Mouse (Mus musculus) c-Kit-positive CD71-positive TER-119-positive erythroid progenitor cells, embryonic 14.5 days (primary cell): Measurements from ENCODE around the gene Cep152.

Source experiments
- DNase-seq: peaks from one replicate; pipeline ENCODE4 v3.0.0-alpha.2; 2013; ENCODE audit warnings: low spot score

Cep152 gene

GRCm38 (mm10) chr2:125558634-125559589 is 66.0 kb downstream of the Cep152 start:
- DNase-seq: no peak

GRCm38 (mm10) chr2:125555830-125556229 is 69.1 kb downstream of the Cep152 start:
- DNase-seq: no peak

- DNase-seq: no peak
Observed at GRCm38 (mm10) chr2:125548806-125549578, 75.9 kb downstream of the Cep152 start.

- no peak for DNase-seq
Observed at GRCm38 (mm10) chr2:125544986-125545385, 79.9 kb downstream of the Cep152 start.

DNA sequence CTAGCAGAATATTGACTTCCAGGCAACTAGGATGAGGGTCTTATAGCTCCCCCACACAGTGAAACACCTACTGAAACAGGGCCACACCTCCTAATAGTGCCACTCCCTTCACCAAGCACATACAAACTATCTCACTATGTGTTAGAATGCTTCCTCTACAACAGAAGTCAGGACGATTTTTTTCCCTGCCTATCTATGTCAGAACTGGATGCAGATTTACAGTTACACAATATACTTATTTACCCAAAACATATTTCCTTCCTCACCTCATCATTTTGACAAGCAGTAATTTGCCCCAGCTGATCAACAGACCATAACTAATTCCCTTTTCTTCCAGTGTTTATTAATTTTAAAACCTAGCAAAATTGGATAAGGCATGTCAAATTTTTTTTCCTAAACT is 81.3 kb downstream of the Cep152 start:
- no peak for DNase-seq

GRCm38 (mm10) chr2:125541451-125541850 is 83.5 kb downstream of the Cep152 start:
- no peak for DNase-seq

DNA sequence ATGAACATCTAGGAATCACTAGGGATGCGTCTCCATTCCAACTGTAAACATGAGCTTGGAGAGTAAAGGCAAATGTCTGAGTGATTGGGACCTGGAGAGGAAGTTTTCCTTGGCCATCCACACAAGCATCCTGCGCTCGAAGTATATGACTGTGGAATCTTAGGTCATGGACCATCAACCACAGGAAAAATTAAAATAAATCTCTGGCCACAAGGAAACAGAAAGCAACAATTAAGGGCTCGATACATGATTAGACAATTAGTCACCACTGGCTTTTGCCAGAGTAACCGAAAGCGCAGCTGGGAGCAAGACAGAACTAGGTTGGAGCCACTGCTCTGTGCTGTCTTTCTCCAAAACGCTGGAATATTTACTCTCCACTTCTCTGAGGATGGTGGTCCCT is 84.3 kb downstream of the Cep152 start:
- no peak for DNase-seq

DNA sequence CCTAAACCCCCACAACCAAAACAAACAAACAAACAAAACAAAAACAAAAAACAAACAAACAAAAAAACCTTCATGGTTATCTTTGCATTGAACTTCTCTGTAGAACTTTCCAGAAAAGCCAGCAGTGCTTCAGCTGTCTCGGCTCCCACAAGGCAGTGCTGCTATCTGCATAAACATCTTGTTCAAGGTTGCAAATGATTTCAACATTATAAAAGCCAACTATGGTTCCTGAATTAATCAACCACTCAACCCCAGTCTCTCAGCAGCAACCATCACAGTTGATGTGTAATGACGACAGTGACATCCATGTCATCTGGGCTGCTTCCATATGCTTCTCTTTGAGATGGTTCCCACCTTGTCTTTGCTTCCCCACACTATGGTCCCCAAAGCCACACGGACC is 85.3 kb downstream of the Cep152 start:
- DNase-seq: no peak

DNA sequence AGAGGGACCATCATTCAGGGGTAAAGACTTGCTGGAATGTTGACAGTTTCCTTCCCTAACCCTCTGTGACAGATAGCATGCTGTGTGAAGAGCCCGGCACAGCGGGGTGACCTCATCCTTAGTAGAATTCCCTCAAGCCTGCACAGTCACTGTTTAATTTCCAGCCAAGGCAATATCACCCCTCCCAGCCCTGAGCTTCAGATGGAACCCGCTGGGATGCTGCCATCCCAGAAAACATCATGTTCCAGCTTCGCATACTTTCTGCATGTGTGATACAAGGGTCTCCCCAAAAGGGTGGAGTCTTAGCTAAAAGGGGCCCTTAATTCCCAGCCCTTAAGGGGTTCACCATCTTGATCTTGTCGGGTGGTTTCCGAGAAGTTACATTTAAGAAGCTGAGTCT is 94.2 kb downstream of the Cep152 start:
- no peak for DNase-seq

GRCm38 (mm10) chr2:125526566-125526965 is 98.3 kb downstream of the Cep152 start:
- no peak for DNase-seq

GRCm38 (mm10) chr2:125525484-125525883 is 99.4 kb downstream of the Cep152 start:
- no peak for DNase-seq

- DNase-seq: peak; percentile 18
Observed at GRCm38 (mm10) chr2:125516594-125516993, 108.3 kb downstream of the Cep152 start.

GRCm38 (mm10) chr2:125515291-125516057 is 109.4 kb downstream of the Cep152 start:
- DNase-seq: no peak

GRCm38 (mm10) chr2:125514391-125514790 is 110.5 kb downstream of the Cep152 start:
- DNase-seq: no peak
